Mouse (Mus musculus): ENCODE data around the gene Plcb3. TPM values are rescaled to one million over a fixed set of nuclear protein-coding genes. Genes with fewer than 3 reads are reported as not detected.

Gene Plcb3
- polyA plus RNA-seq, 1 experiment from 2014 or later, result 55.9 TPM

- no peak for DNase-seq
- TF ChIP-seq CTCF (IDR thresholded peaks at IDR 0.05; ENCODE audit: low read depth), result no peak
- Histone ChIP-seq H3K4me2 (no peak overlapping the region), H3K4me3 (ENCODE audit: low read depth, low read length) (no peak overlapping the region), H3K27ac (ENCODE audit: low read depth) (no peak overlapping the region), H3K9ac (no peak overlapping the region), H3K36me3 (ENCODE audit: insufficient read depth) (peaks cover 29% of the 10 kb centered on the region), H3K9me3 (ENCODE audit: low read depth, low read length) (no peaks in the 10 kb centered on the region), H3K4me1 (ENCODE audit: insufficient read depth) (no peaks in the 10 kb centered on the region), H3K27me3 (ENCODE audit: insufficient read depth, low read length) (no peaks in the 10 kb centered on the region)
- WGBS, result 86% methylated on average over 9 of the region's 9 CpGs
- no peak for ATAC-seq (ENCODE audit: insufficient read depth)
Measured at GRCm38 (mm10) chr19:7013984-7014383, 37.7 kb upstream of the Plcb3 start.

- no peak for DNase-seq
- Histone ChIP-seq H3K4me3 (ENCODE audit: low read depth, low read length) (no peak overlapping the region), H3K27ac (ENCODE audit: low read depth) (no peak overlapping the region), H3K4me1 (ENCODE audit: insufficient read depth) (no peaks in the 10 kb centered on the region), H3K36me3 (ENCODE audit: insufficient read depth) (0 out of 2 replicates have a peak, but pooled peaks cover 18% of the 10 kb centered on the region), H3K9ac (no peak overlapping the region), H3K9me3 (ENCODE audit: low read depth, low read length) (no peaks in the 10 kb centered on the region), H3K4me2 (no peak overlapping the region), H3K27me3 (ENCODE audit: insufficient read depth, low read length) (no peaks in the 10 kb centered on the region)
- 55% methylated on average over 4 of the region's 4 CpGs for WGBS
- TF ChIP-seq CTCF (IDR thresholded peaks at IDR 0.05; ENCODE audit: low read depth), result no peak
- ATAC-seq (ENCODE audit: insufficient read depth), result no peak
Measured at GRCm38 (mm10) chr19:7012426-7012825, 36.2 kb upstream of the Plcb3 start.

DNA sequence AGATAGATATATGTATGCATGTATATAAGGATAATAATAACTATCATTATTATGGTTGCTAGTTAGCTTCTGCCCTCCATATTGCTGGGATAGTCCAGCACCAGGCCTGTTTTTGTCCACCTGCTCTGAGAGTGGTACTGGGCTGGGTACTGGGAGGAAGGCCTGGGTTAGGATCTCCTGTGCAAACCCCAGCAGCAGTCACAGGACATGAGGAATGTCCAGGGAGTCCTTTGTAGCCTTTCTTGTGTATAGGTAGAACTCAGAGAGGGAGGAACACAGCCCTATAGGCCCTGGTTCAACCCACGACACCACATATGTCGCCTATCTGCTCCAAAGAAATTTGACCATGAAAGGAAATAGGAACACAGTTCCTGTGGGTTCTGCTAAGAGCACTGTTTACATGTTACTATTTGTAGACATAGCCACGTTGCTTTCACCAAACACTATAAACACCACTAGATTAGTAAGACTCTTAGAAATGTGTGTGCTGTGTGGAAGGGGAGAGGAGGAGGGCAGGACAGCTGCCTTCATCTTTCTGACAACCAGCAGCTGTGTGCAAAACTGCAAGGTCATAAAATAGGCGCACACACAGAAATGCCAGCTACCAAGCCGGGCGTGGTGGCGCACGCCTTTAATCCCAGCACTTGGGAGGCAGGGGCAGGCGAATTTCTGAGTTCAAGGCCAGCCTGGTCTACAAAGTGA lies 30.8 kb upstream of the Plcb3 start:
- peak; percentile 63; the same call in 1 of the 2 replicates for ATAC-seq (ENCODE audit: insufficient read depth)
- 70% methylated on average over 9 of the region's 9 CpGs for WGBS
- H3K9ac ChIP-seq, result no peak overlapping the region
- H3K4me3 ChIP-seq (ENCODE audit: low read depth, low read length), result no peak overlapping the region
- peak; percentile 27 for DNase-seq
- H3K4me1 ChIP-seq (ENCODE audit: insufficient read depth), result no peaks in the 10 kb centered on the region
- H3K4me2 ChIP-seq, result no peak overlapping the region
- H3K9me3 ChIP-seq (ENCODE audit: low read depth, low read length), result no peaks in the 10 kb centered on the region
- H3K27ac ChIP-seq (ENCODE audit: low read depth), result 0 out of 2 replicates have a peak overlapping the region, but pooled peaks have one; percentile 2
- no peaks in the 10 kb centered on the region for H3K36me3 ChIP-seq (ENCODE audit: insufficient read depth)
- no peaks in the 10 kb centered on the region for H3K27me3 ChIP-seq (ENCODE audit: insufficient read depth, low read length)
- TF ChIP-seq CTCF (IDR thresholded peaks at IDR 0.05; ENCODE audit: low read depth), result no peak

DNA sequence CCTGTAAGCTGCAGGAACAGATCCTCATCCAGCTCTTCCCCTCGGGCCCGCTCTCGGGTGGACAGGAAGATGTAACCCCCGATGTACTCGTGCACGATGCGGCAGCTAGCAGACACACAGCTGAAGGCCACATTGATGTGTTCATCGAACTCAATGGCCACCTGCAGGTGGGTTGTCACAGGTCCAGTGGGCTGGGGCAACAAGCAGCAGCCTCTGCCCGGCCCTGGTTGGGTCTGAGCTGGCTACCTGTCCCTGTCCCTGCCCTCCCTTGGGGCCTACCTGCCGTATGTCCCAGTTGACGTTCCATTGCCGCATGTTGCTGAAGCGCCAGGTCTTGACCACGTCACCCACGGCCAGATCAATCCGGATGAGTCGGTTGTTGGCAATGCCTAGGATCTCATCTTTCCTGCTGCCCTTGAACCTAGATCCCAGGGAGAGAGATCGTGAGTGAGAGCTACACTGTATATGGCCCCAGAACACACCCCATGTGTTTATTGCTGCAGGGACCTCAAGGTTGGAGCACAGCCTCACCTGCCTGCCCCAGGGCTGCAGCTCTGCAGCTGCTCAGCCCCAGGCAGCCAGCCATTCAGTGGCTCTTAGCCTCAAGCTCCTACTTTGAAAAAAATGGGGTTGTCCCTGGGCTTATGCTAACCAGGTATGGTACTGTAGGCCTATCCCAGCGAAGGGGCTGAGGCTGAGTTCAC lies 23.2 kb upstream of the Plcb3 start:
- TF ChIP-seq CTCF (IDR thresholded peaks at IDR 0.05; ENCODE audit: low read depth), result no peak
- ATAC-seq (ENCODE audit: insufficient read depth), result no peak

GRCm38 (mm10) chr19:6997721-6998290 lies 21.5 kb upstream of the Plcb3 start:
- Histone ChIP-seq H3K27ac (ENCODE audit: low read depth) (no peak overlapping the region), H3K4me2 (no peak overlapping the region), H3K27me3 (ENCODE audit: insufficient read depth, low read length) (no peaks in the 10 kb centered on the region), H3K9ac (no peak overlapping the region), H3K36me3 (ENCODE audit: insufficient read depth) (peaks cover 21% of the 10 kb centered on the region), H3K4me3 (ENCODE audit: low read depth, low read length) (no peak overlapping the region), H3K9me3 (ENCODE audit: low read depth, low read length) (no peaks in the 10 kb centered on the region), H3K4me1 (ENCODE audit: insufficient read depth) (peaks cover 17% of the 10 kb centered on the region)
- DNase-seq (no peak), ATAC-seq (ENCODE audit: insufficient read depth) (no peak)
- 83% methylated on average over 9 of the region's 9 CpGs for WGBS
- no peak for TF ChIP-seq CTCF (IDR thresholded peaks at IDR 0.05; ENCODE audit: low read depth)

More for the DNA sequence above, 23.2 kb upstream of the Plcb3 start:
- Histone ChIP-seq H3K27ac (ENCODE audit: low read depth) (no peak overlapping the region), H3K27me3 (ENCODE audit: insufficient read depth, low read length) (no peaks in the 10 kb centered on the region), H3K4me1 (ENCODE audit: insufficient read depth) (peaks cover 13% of the 10 kb centered on the region), H3K4me2 (no peak overlapping the region), H3K4me3 (ENCODE audit: low read depth, low read length) (no peak overlapping the region), H3K36me3 (ENCODE audit: insufficient read depth) (peaks cover 21% of the 10 kb centered on the region), H3K9ac (no peak overlapping the region), H3K9me3 (ENCODE audit: low read depth, low read length) (no peaks in the 10 kb centered on the region)
- WGBS, result 92% methylated on average over 19 of the region's 19 CpGs
- no peak for DNase-seq

GRCm38 (mm10) chr19:6996006-6996405 lies 19.7 kb upstream of the Plcb3 start, which contains the start of the genes Nudt22 and Trpt1:
Gene Nudt22, minus strand, starts transcription at chr19:6996117.
Gene Trpt1, plus strand, starts transcription at chr19:6996131.
- Histone ChIP-seq H3K36me3 (ENCODE audit: insufficient read depth) (peaks cover 21% of the 10 kb centered on the region), H3K27me3 (ENCODE audit: insufficient read depth, low read length) (0 out of 2 replicates have a peak, but pooled peaks cover 2% of the 10 kb centered on the region), H3K9ac (peak within 1 kb of the TSS; percentile 68), H3K4me2 (peak within 1 kb of the TSS; percentile 92), H3K9me3 (ENCODE audit: low read depth, low read length) (no peaks in the 10 kb centered on the region), H3K4me1 (ENCODE audit: insufficient read depth) (peaks cover 18% of the 10 kb centered on the region), H3K4me3 (ENCODE audit: low read depth, low read length) (peak within 1 kb of the TSS; percentile 55), H3K27ac (ENCODE audit: low read depth) (peak within 1 kb of the TSS; percentile 61)
- 1% methylated on average over 24 of the region's 24 CpGs for WGBS
- no peak for TF ChIP-seq CTCF (IDR thresholded peaks at IDR 0.05; ENCODE audit: low read depth)
- DNase-seq (peak; percentile 94), ATAC-seq (ENCODE audit: insufficient read depth) (peak; percentile 81)

Measured in lung, embryonic 14.5 days (tissue).